Mouse (Mus musculus): ENCODE measurements around the gene Chst3. TPM values are rescaled to one million over a fixed set of nuclear protein-coding genes. Genes with fewer than 3 reads are reported as not detected.

The Chst3 gene
- polyA plus RNA-seq, 1 experiment from 2014 or later = 3.0 TPM

- Histone ChIP-seq H3K9me3 (no peaks in the 10 kb centered on the region), H3K27me3 (no peaks in the 10 kb centered on the region), H3K4me3 (no peak overlapping the region), H3K4me2 (no peak overlapping the region), H3K27ac (0 out of 2 replicates have a peak overlapping the region, but pooled peaks have one; percentile 5), H3K9ac (no peak overlapping the region), H3K4me1 (peaks cover 52% of the 10 kb centered on the region), H3K36me3 (no peaks in the 10 kb centered on the region)
- 88% methylated on average over 2 of the region's 2 CpGs for WGBS
- no peak for ATAC-seq (ENCODE audit: insufficient number of reproducible peaks, low FRiP score, low TSS enrichment, low read depth)
Observed at GRCm38 (mm10) chr10:60210468-60210867, 8.6 kb downstream of the Chst3 start.

- ATAC-seq (ENCODE audit: insufficient number of reproducible peaks, low FRiP score, low TSS enrichment, low read depth) = peak; percentile 41; the same call in 1 of the 2 replicates
- H3K4me1 ChIP-seq = peaks cover 45% of the 10 kb centered on the region
- WGBS = 43% methylated on average over 5 of the region's 5 CpGs
- no peak overlapping the region for H3K4me3 ChIP-seq
- H3K27me3 ChIP-seq = no peaks in the 10 kb centered on the region
- H3K9me3 ChIP-seq = no peaks in the 10 kb centered on the region
- peak overlapping the region; percentile 77 for H3K27ac ChIP-seq
- H3K9ac ChIP-seq = no peak overlapping the region
- H3K4me2 ChIP-seq = no peak overlapping the region
- H3K36me3 ChIP-seq = no peaks in the 10 kb centered on the region
Observed at GRCm38 (mm10) chr10:60209237-60209636, 9.8 kb downstream of the Chst3 start.

GRCm38 (mm10) chr10:60207166-60207705 lies 11.8 kb downstream of the Chst3 start:
- Histone ChIP-seq H3K4me1 (peaks cover 35% of the 10 kb centered on the region), H3K36me3 (no peaks in the 10 kb centered on the region), H3K9me3 (no peaks in the 10 kb centered on the region), H3K4me2 (no peak overlapping the region), H3K27me3 (no peaks in the 10 kb centered on the region), H3K4me3 (no peak overlapping the region), H3K9ac (no peak overlapping the region), H3K27ac (no peak overlapping the region)
- 73% methylated on average over 8 of the region's 8 CpGs for WGBS
- no peak for ATAC-seq (ENCODE audit: insufficient number of reproducible peaks, low FRiP score, low TSS enrichment, low read depth)

GRCm38 (mm10) chr10:60205601-60206241 lies 13.3 kb downstream of the Chst3 start:
- no peak overlapping the region; the same call in 1 of the 2 replicates for H3K27ac ChIP-seq
- H3K36me3 ChIP-seq = no peaks in the 10 kb centered on the region
- H3K9ac ChIP-seq = no peak overlapping the region
- WGBS = 84% methylated on average over 9 of the region's 9 CpGs
- no peak overlapping the region for H3K4me3 ChIP-seq
- peaks cover 29% of the 10 kb centered on the region for H3K4me1 ChIP-seq
- H3K9me3 ChIP-seq = no peaks in the 10 kb centered on the region
- ATAC-seq (ENCODE audit: insufficient number of reproducible peaks, low FRiP score, low TSS enrichment, low read depth) = no peak
- H3K4me2 ChIP-seq = no peak overlapping the region
- no peaks in the 10 kb centered on the region for H3K27me3 ChIP-seq

GRCm38 (mm10) chr10:60202785-60203184 lies 16.3 kb downstream of the Chst3 start:
- no peaks in the 10 kb centered on the region for H3K27me3 ChIP-seq
- WGBS = 41% methylated on average over 5 of the region's 5 CpGs
- no peaks in the 10 kb centered on the region for H3K9me3 ChIP-seq
- no peak overlapping the region for H3K4me2 ChIP-seq
- ATAC-seq (ENCODE audit: insufficient number of reproducible peaks, low FRiP score, low TSS enrichment, low read depth) = no peak
- no peak overlapping the region for H3K4me3 ChIP-seq
- H3K4me1 ChIP-seq = peaks cover 12% of the 10 kb centered on the region
- H3K36me3 ChIP-seq = no peaks in the 10 kb centered on the region
- no peak overlapping the region for H3K9ac ChIP-seq
- H3K27ac ChIP-seq = peak overlapping the region; percentile 76

GRCm38 (mm10) chr10:60200996-60201395 lies 18.1 kb downstream of the Chst3 start:
- 72% methylated on average over 6 of the region's 6 CpGs for WGBS
- H3K27me3 ChIP-seq = no peaks in the 10 kb centered on the region
- no peak overlapping the region for H3K4me3 ChIP-seq
- H3K27ac ChIP-seq = no peak overlapping the region
- H3K9me3 ChIP-seq = no peaks in the 10 kb centered on the region
- peaks cover 24% of the 10 kb centered on the region for H3K4me1 ChIP-seq
- ATAC-seq (ENCODE audit: insufficient number of reproducible peaks, low FRiP score, low TSS enrichment, low read depth) = no peak
- no peak overlapping the region for H3K4me2 ChIP-seq
- no peak overlapping the region for H3K9ac ChIP-seq
- H3K36me3 ChIP-seq = no peaks in the 10 kb centered on the region

GRCm38 (mm10) chr10:60199378-60199777 lies 19.7 kb downstream of the Chst3 start:
- WGBS = 66% methylated on average over 6 of the region's 6 CpGs
- H3K36me3 ChIP-seq = no peaks in the 10 kb centered on the region
- H3K4me2 ChIP-seq = no peak overlapping the region
- peak overlapping the region; percentile 38; the same call in 1 of the 2 replicates for H3K27ac ChIP-seq
- no peak overlapping the region for H3K9ac ChIP-seq
- H3K4me1 ChIP-seq = peaks cover 40% of the 10 kb centered on the region
- no peaks in the 10 kb centered on the region for H3K27me3 ChIP-seq
- H3K9me3 ChIP-seq = no peaks in the 10 kb centered on the region
- no peak overlapping the region for H3K4me3 ChIP-seq
- peak; percentile 26; the same call in 1 of the 2 replicates for ATAC-seq (ENCODE audit: insufficient number of reproducible peaks, low FRiP score, low TSS enrichment, low read depth)

- H3K27me3 ChIP-seq = no peaks in the 10 kb centered on the region
- no peak overlapping the region for H3K4me2 ChIP-seq
- no peak for ATAC-seq (ENCODE audit: insufficient number of reproducible peaks, low FRiP score, low TSS enrichment, low read depth)
- no peaks in the 10 kb centered on the region for H3K36me3 ChIP-seq
- H3K9me3 ChIP-seq = no peaks in the 10 kb centered on the region
- H3K4me3 ChIP-seq = no peak overlapping the region
- peaks cover 45% of the 10 kb centered on the region for H3K4me1 ChIP-seq
- no peak overlapping the region for H3K9ac ChIP-seq
- H3K27ac ChIP-seq = peak overlapping the region; percentile 48; the same call in 1 of the 2 replicates
- 63% methylated on average over 10 of the region's 10 CpGs for WGBS
Observed at GRCm38 (mm10) chr10:60197406-60197821, 21.6 kb downstream of the Chst3 start.

- no peak overlapping the region for H3K4me2 ChIP-seq
- H3K36me3 ChIP-seq = no peaks in the 10 kb centered on the region
- no peak overlapping the region for H3K4me3 ChIP-seq
- H3K9ac ChIP-seq = no peak overlapping the region
- no peak for ATAC-seq (ENCODE audit: insufficient number of reproducible peaks, low FRiP score, low TSS enrichment, low read depth)
- 57% methylated on average over 5 of the region's 5 CpGs for WGBS
- H3K9me3 ChIP-seq = no peaks in the 10 kb centered on the region
- peak overlapping the region; percentile 48 for H3K27ac ChIP-seq
- no peaks in the 10 kb centered on the region for H3K27me3 ChIP-seq
- peaks cover 49% of the 10 kb centered on the region for H3K4me1 ChIP-seq
Observed at GRCm38 (mm10) chr10:60196971-60197370, 22.1 kb downstream of the Chst3 start.

GRCm38 (mm10) chr10:60195087-60195486 lies 24.0 kb downstream of the Chst3 start:
- Histone ChIP-seq H3K9ac (no peak overlapping the region), H3K27me3 (no peaks in the 10 kb centered on the region), H3K4me3 (no peak overlapping the region), H3K27ac (peak overlapping the region; percentile 84), H3K4me1 (peaks cover 61% of the 10 kb centered on the region), H3K36me3 (no peaks in the 10 kb centered on the region), H3K4me2 (no peak overlapping the region), H3K9me3 (no peaks in the 10 kb centered on the region)
- 9% methylated on average over 4 of the region's 4 CpGs for WGBS
- ATAC-seq (ENCODE audit: insufficient number of reproducible peaks, low FRiP score, low TSS enrichment, low read depth) = no peak

- H3K4me2 ChIP-seq = peak overlapping the region; percentile 42
- peak overlapping the region; percentile 16 for H3K4me3 ChIP-seq
- H3K36me3 ChIP-seq = no peaks in the 10 kb centered on the region
- no peaks in the 10 kb centered on the region for H3K9me3 ChIP-seq
- H3K27me3 ChIP-seq = no peaks in the 10 kb centered on the region
- ATAC-seq (ENCODE audit: insufficient number of reproducible peaks, low FRiP score, low TSS enrichment, low read depth) = peak; percentile 83
- peak overlapping the region; percentile 84; the same call in 1 of the 2 replicates for H3K27ac ChIP-seq
- no peak overlapping the region for H3K9ac ChIP-seq
- WGBS = 10% methylated on average over 19 of the region's 19 CpGs
- H3K4me1 ChIP-seq = peaks cover 61% of the 10 kb centered on the region
Observed at GRCm38 (mm10) chr10:60193532-60194423, 25.3 kb downstream of the Chst3 start.

- H3K4me2 ChIP-seq = peak overlapping the region; percentile 60
- H3K4me1 ChIP-seq = peaks cover 55% of the 10 kb centered on the region
- H3K27ac ChIP-seq = peak overlapping the region; percentile 19; the same call in 1 of the 2 replicates
- peak overlapping the region; percentile 25 for H3K4me3 ChIP-seq
- H3K9me3 ChIP-seq = no peaks in the 10 kb centered on the region
- ATAC-seq (ENCODE audit: insufficient number of reproducible peaks, low FRiP score, low TSS enrichment, low read depth) = no peak
- no peaks in the 10 kb centered on the region for H3K27me3 ChIP-seq
- no peaks in the 10 kb centered on the region; the same call in 1 of the 2 replicates for H3K36me3 ChIP-seq
- WGBS = 2% methylated on average over 17 of the region's 17 CpGs
- H3K9ac ChIP-seq = no peak overlapping the region
Observed at GRCm38 (mm10) chr10:60191796-60192195, 27.3 kb downstream of the Chst3 start.

All from limb, embryonic 15.5 days (tissue).